Mouse (Mus musculus): ENCODE data around the gene Gm20458.

DNA sequence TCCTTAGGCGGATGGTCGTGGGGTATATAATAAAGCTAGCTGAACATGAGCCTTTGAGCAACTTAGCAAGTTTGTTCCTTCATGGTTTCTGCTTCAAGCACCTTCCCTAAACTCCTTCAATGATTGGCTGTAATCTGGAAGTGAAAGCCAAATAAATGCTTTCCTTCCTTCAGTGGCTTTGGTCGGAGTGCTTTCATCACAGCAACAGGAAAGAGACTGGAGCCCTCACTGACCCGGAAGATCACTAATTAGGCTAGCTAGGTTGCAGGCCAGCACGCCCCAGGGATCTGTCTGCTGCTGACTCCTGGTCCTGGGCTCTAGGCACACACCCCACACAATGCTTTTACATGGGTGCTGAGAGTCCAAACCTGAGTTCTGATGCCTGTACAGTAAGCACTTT is 67.8 kb downstream of the Gm20458 start:
- no peak for TF ChIP-seq CTCF (IDR thresholded peaks at IDR 0.05; ENCODE audit: low read depth, low read length)
- no peak for TF ChIP-seq POLR2A (IDR thresholded peaks at IDR 0.05; ENCODE audit: insufficient read depth, low read length)
- no peak for TF ChIP-seq EP300 (IDR thresholded peaks at IDR 0.05; ENCODE audit: insufficient read depth, low read depth, low read length)
